Mouse (Mus musculus) T-helper 1 cell (primary cell): ENCODE results near the gene Apopt1.

Experiments used
- in situ Hi-C: fragments of 300-600 bp; cut with MboI, MseI; formaldehyde crosslinking; loops from one replicate; pipeline ENCODE4 v1.15.1; 2025; ENCODE audit warnings: high pct_unique_total_duplicates

Gene Apopt1

DNA sequence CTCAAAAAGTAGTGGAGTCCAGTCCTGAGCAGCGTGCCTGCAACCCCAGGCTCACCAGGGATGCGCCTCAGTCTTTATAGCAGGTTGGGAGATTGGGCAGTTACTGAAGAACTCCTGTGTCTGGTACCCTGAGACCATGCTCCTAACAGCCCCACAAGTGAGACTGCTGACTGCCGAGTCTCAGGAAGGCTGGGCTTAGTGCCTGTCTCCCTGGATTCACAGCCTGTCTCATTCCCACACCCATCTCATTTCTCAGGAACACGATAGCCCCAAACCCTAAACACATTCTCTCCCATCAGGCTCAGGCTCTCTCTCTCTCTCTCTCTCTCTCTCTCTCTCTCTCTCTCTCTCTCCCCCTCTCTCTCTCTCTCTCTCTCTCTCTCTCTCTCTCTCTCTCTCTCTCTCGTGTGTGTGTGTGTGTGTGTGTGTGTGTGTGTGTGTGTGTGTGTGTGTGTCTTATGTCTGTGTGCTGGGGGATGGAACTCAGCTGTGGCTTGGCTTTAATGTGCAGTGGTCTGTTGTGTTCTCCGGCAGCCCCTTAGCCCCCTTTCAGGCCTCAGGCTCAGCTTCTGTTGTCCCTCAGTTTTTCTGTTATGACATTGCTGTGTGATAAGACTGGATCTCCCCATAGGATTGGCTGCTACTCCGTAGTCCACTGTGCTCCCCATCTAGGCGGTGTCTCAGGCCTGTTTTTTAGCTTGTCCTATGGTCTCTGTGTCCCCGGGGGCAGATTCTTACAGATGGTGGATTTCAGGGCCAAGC lies 56.9 kb downstream of the Apopt1 start:
- in situ Hi-C loops: no loop called here

- in situ Hi-C loops: no loop called here
Measured at GRCm38 (mm10) chr12:111770651-111771050, 57.6 kb downstream of the Apopt1 start.

DNA sequence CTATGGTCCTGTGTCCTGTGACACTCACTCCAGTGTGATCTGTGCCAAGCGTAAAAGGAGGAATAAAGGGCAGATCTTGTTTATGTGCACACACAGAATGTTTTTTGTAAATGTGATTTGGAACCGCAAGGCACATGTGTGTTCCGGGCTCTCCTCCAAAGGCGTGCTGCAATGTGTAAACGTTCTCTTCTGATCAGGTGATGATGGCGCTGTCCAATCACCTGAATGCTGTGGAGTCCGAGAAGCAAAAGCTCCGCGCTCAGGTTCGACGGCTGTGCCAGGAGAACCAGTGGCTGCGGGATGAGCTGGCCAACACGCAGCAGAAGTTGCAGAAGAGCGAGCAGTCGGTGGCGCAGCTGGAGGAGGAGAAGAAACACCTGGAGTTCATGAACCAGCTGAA lies 61.1 kb downstream of the Apopt1 start:
- in situ Hi-C loops: no loop called here

DNA sequence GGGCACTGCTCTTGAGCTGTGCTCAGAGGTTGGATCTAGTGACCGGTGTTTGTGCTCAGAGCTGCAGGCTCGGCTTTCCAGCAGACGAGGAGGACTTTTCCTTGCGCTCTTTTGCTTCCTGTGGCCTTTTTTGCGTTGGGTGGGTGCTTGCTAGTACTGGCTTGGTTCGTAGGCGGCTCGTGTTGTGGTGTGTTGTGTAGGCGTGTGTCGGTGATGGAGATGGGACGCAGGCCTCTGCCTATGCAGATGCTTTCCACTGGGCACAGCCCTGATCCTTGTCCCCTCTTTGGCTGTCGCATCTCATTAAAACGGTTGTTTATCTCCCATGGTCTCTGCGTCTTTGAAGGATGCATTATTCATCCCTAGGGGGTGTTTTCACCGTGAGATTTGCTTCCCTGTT lies 61.8 kb downstream of the Apopt1 start:
- in situ Hi-C loops: no loop called here

GRCm38 (mm10) chr12:111777919-111778318 lies 64.9 kb downstream of the Apopt1 start:
- in situ Hi-C loops: no loop called here

DNA sequence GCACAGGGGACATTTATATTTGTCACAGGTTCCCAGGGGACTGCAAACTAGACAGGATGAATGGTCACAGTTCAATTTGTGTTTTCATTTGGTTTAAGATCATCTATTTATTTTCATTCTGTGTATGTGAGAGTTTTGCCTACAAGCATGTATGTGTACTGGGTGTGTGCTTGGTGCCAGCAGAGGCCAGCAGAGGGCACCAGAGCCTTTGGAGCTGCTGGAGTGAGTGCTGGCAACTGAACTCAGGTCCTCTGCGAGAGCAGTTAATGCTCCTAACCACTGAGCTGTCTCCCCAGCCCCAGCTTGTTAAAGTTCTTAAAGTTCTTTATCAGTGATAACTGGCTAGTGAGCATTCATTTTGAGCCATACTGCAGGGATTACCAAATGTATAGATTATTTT lies 66.5 kb downstream of the Apopt1 start:
- in situ Hi-C loops: no loop called here

- in situ Hi-C loops: no loop called here
Measured at GRCm38 (mm10) chr12:111785174-111785573, 72.1 kb downstream of the Apopt1 start.

GRCm38 (mm10) chr12:111787015-111787414 lies 74.0 kb downstream of the Apopt1 start:
- in situ Hi-C loops: no loop called here

DNA sequence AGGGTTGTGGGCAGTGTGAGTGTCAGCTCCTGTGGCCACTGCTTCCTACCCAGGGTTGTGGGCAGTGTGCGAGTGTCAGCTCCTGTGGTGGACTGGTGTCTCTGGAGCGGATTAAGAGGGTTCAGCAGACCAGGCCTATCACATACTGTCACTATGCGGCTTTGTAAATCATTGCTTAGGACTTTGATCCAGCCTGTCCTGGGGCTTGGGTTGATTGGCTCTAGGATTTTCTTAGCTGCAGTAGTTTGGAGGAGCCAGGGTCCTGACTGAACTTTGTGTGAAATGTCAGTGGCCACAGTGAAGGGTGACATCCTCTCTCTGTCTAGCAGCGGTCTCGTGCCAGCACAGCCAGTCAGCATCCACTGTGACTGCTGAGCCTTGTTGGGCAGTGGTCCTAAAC lies 77.0 kb downstream of the Apopt1 start:
- in situ Hi-C loops: loop anchor here (10.0 kb wide), 1 partner anchor 1665 kb away; no protein-coding TSS in a partner anchor

- in situ Hi-C loops: loop anchor here (10.0 kb wide), 1 partner anchor 1664 kb away; no protein-coding TSS in a partner anchor
Measured at GRCm38 (mm10) chr12:111790631-111791030, 77.6 kb downstream of the Apopt1 start.

- in situ Hi-C loops: loop anchor here (10.0 kb wide), 1 partner anchor 1663 kb away; no protein-coding TSS in a partner anchor
Measured at GRCm38 (mm10) chr12:111791474-111792104, 78.5 kb downstream of the Apopt1 start.

- in situ Hi-C loops: loop anchor here (10.0 kb wide), 1 partner anchor 1661 kb away; no protein-coding TSS in a partner anchor
Measured at GRCm38 (mm10) chr12:111794102-111794501, 81.0 kb downstream of the Apopt1 start.

GRCm38 (mm10) chr12:111794526-111795179 lies 81.6 kb downstream of the Apopt1 start:
- in situ Hi-C loops: loop anchor here (10.0 kb wide), 1 partner anchor 1660 kb away; no protein-coding TSS in a partner anchor

DNA sequence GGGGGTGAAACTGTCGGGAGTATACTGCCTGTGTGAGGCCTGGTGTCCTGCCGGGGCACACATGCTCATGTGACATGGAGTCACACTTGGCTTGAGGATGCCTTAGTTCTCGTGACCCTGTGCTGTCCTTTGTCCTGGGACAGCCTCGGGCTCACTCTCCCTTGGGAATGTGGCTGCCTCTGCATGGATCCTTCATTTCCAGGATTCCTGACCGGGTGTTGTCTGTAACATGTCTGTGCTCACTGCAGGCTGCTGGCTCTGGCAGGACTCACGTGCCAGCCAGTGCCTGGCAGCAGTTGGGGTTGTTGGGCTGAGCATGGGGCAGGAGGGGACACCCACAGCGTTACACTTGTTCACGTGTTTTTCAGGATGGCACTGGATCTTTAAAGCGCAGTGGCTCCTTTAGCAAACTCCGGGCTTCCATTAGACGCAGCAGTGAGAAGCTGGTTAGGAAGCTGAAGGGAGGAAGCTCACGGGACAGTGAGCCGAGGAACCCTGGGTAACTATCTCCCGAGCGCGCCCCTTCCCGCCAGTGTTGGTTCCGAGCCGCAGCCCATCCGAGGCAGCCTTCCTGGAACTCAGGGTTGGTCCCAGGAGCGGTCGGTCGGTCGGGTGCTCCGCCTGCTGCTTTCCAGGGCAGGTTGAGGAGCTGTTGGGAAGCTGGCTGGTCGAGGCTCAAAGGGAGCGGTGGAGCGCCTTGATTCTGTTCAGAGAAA lies 82.3 kb downstream of the Apopt1 start:
- in situ Hi-C loops: loop anchor here (10.0 kb wide), 1 partner anchor 1659 kb away; no protein-coding TSS in a partner anchor

- in situ Hi-C loops: loop anchor here (10.0 kb wide), 1 partner anchor 1658 kb away; no protein-coding TSS in a partner anchor
Measured at GRCm38 (mm10) chr12:111797251-111797650, 84.2 kb downstream of the Apopt1 start.

- in situ Hi-C loops: loop anchor here (10.0 kb wide), 1 partner anchor 1656 kb away; no protein-coding TSS in a partner anchor
Measured at GRCm38 (mm10) chr12:111798493-111798892, 85.4 kb downstream of the Apopt1 start.

- in situ Hi-C loops: no loop called here
Measured at GRCm38 (mm10) chr12:111800459-111801183, 87.6 kb downstream of the Apopt1 start.

DNA sequence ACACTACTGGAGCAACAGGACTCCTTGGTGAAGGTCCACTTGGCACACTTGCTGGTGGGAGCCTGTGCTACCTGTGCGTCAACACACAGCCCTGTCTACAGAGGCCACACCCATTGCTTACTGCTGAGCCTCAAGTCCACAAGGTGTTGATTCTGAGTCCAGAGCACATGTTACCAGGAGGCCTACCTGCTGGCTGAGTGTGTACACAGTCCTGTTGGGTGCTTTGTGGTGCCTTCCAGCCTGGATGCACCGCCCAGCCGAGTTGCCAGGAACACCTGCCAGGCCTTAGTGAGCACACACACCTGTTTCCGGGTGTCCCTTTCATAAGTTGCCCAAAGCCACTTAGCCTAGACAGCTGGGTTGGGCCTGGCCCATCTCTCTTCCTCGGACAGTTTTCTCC lies 90.5 kb downstream of the Apopt1 start:
- in situ Hi-C loops: no loop called here
